In the genomic region with DNA sequence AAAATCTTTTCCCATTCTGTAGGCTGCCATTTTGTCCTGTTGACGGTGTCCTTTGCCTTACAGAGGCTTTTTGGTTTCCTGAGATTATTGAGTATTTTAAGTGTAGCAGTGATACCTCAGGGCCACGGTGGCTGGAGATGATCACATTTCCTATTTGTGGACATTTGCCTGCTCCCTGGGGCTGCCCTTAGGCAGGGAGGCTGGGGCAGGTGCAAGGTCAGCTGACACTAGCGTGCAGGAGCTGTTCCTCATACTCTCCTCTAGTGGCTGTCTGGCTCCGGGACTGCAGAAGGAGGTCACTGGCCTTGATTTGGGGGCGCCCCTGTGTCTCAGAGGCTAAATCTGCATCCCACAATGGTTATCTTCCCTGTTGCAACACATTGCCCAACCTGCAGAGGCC, we compare ENCODE assay signal across 25 mouse cellular contexts. TPM values are rescaled to one million over a fixed set of nuclear protein-coding genes. Genes with fewer than 3 reads are reported as not detected.
DNase-seq lines count a peak whose midpoint lies in the region; ATAC-seq and TF ChIP-seq lines count a peak whose summit lies in the region.
"Had no signal": no experiment of that assay in that cellular context is flagged by ENCODE, and none has a peak within 500 bp of the region (broad histone marks: within the 10 kb centered on the region; RNA-seq: fewer than 3 reads in every experiment).

No protein-coding gene starts in this region.

- H3K79me2 ChIP-seq in C2C12 (ENCODE audit: control insufficient read depth, insufficient read depth), result no peaks in the 10 kb centered on the region

- no peak overlapping the region for H3K4me3 ChIP-seq in hindbrain, embryonic 12.5 days
- H3K4me3 ChIP-seq in hindbrain, postnatal 0 days (ENCODE audit: low read length), result no peak overlapping the region
- H3K4me3 ChIP-seq in C2C12 (ENCODE audit: insufficient read depth, poor library complexity, severe bottlenecking), result no peak overlapping the region
- no peak overlapping the region for H3K4me3 ChIP-seq in midbrain, embryonic 13.5 days (replicated peaks)
- H3K4me3 ChIP-seq: embryonic facial prominence, embryonic 10.5 days; embryonic facial prominence, embryonic 12.5 days; forebrain, embryonic 13.5 days; forebrain, embryonic 15.5 days had no signal

- no peak for ATAC-seq in hindbrain, embryonic 12.5 days (ENCODE audit: low FRiP score)
- no peak for ATAC-seq in hindbrain, postnatal 0 days
- ATAC-seq in midbrain, embryonic 13.5 days, result no peak
- ATAC-seq: activated CD4-positive, CD25-positive, alpha-beta regulatory T cell, adult 4 months; forebrain, embryonic 13.5 days; forebrain, embryonic 15.5 days; forebrain, postnatal 0 days; Patski had no signal

- no peak overlapping the region for H3K4me2 ChIP-seq in hindbrain, embryonic 12.5 days (replicated peaks)
- no peak overlapping the region for H3K4me2 ChIP-seq in hindbrain, postnatal 0 days (ENCODE audit: low read depth, low read length)
- H3K4me2 ChIP-seq in midbrain, embryonic 13.5 days (replicated peaks), result no peak overlapping the region
- H3K4me2 ChIP-seq: embryonic facial prominence, embryonic 12.5 days; forebrain, embryonic 13.5 days; forebrain, embryonic 15.5 days had no signal

- H3K27ac ChIP-seq in hindbrain, embryonic 12.5 days, result no peak overlapping the region
- H3K27ac ChIP-seq in hindbrain, postnatal 0 days, result no peak overlapping the region
- no peak overlapping the region for H3K27ac ChIP-seq in midbrain, embryonic 13.5 days
- H3K27ac ChIP-seq: embryonic facial prominence, embryonic 10.5 days; embryonic facial prominence, embryonic 12.5 days; forebrain, embryonic 13.5 days; forebrain, embryonic 15.5 days had no signal

- no peaks in the 10 kb centered on the region for H3K36me3 ChIP-seq in hindbrain, embryonic 12.5 days
- H3K36me3 ChIP-seq in hindbrain, postnatal 0 days (ENCODE audit: insufficient read depth, low read length), result no peaks in the 10 kb centered on the region
- H3K36me3 ChIP-seq in C2C12 (ENCODE audit: control insufficient read depth, insufficient read depth), result no peaks in the 10 kb centered on the region
- H3K36me3 ChIP-seq in midbrain, embryonic 13.5 days, result no peaks in the 10 kb centered on the region
- H3K36me3 ChIP-seq: embryonic facial prominence, embryonic 10.5 days; embryonic facial prominence, embryonic 12.5 days; forebrain, embryonic 15.5 days; G1E had no signal

- 68% methylated on average over 5 of the region's 5 CpGs for WGBS in hindbrain, embryonic 12.5 days
- WGBS in hindbrain, postnatal 0 days, result 75% methylated on average over 5 of the region's 5 CpGs
- 68% methylated on average over 5 of the region's 5 CpGs for WGBS in midbrain, embryonic 13.5 days

- H3K4me1 ChIP-seq in hindbrain, embryonic 12.5 days, result peaks cover 9% of the 10 kb centered on the region
- H3K4me1 ChIP-seq in hindbrain, postnatal 0 days (ENCODE audit: insufficient read depth, low read length), result no peaks in the 10 kb centered on the region
- H3K4me1 ChIP-seq in midbrain, embryonic 13.5 days (replicated peaks), result peaks cover 13% of the 10 kb centered on the region

- no peaks in the 10 kb centered on the region for H3K9me3 ChIP-seq in hindbrain, embryonic 12.5 days (replicated peaks)
- no peaks in the 10 kb centered on the region for H3K9me3 ChIP-seq in hindbrain, postnatal 0 days (ENCODE audit: low read length)
- no peaks in the 10 kb centered on the region for H3K9me3 ChIP-seq in midbrain, embryonic 13.5 days
- H3K9me3 ChIP-seq: embryonic facial prominence, embryonic 10.5 days; embryonic facial prominence, embryonic 12.5 days; forebrain, embryonic 13.5 days; forebrain, embryonic 15.5 days; G1E had no signal

- no peak for TF ChIP-seq CTCF in hindbrain, postnatal 0 days (IDR thresholded peaks at IDR 0.05; ENCODE audit: low read depth)
- no peak for TF ChIP-seq CTCF in C2C12 (IDR thresholded peaks at IDR 0.05; ENCODE audit: control insufficient read depth, insufficient read depth, insufficient read length)

- H3K27me3 ChIP-seq in hindbrain, embryonic 12.5 days, result peaks cover 5% of the 10 kb centered on the region
- no peaks in the 10 kb centered on the region for H3K27me3 ChIP-seq in hindbrain, postnatal 0 days (ENCODE audit: insufficient read depth, low read length)
- H3K27me3 ChIP-seq in C2C12 (ENCODE audit: control insufficient read depth, insufficient read depth, insufficient read length), result no peaks in the 10 kb centered on the region
- no peaks in the 10 kb centered on the region for H3K27me3 ChIP-seq in midbrain, embryonic 13.5 days
- H3K27me3 ChIP-seq: embryonic facial prominence, embryonic 12.5 days; forebrain, embryonic 13.5 days; forebrain, embryonic 15.5 days; Patski had no signal

- DNase-seq in hindbrain, postnatal 0 days (ENCODE audit: low spot score), result no peak
- no peak for DNase-seq in urinary bladder, adult 2 months (ENCODE audit: low spot score)
- DNase-seq: adrenal gland, adult 8-10 months; adrenal gland, postnatal 14 days; adrenal gland, postnatal 36 days; B cell, adult 2 months; cerebellum, adult 11-12 months; cerebellum, adult 2 months; cerebellum, adult 9-10 months; cerebellum, postnatal 10 days; cerebellum, postnatal 25 days; forebrain, postnatal 0 days had no signal

- H3K9ac ChIP-seq in hindbrain, embryonic 12.5 days, result 0 out of 2 replicates have a peak overlapping the region, but pooled peaks have one; percentile 1
- no peak overlapping the region for H3K9ac ChIP-seq in hindbrain, postnatal 0 days (replicated peaks; ENCODE audit: low read length)
- no peak overlapping the region for H3K9ac ChIP-seq in midbrain, embryonic 13.5 days (replicated peaks)
- H3K9ac ChIP-seq: embryonic facial prominence, embryonic 12.5 days; forebrain, embryonic 13.5 days; forebrain, embryonic 15.5 days; forebrain, postnatal 0 days had no signal

- no peaks in the 10 kb centered on the region for H3K79me3 ChIP-seq in C2C12 (ENCODE audit: low read depth)

- no peak overlapping the region for H3ac ChIP-seq in C2C12 (ENCODE audit: control insufficient read depth, insufficient read length, low read depth)

TF ChIP-seq in C2C12, 6 proteins besides CTCF, POLR2A, EP300 and RAD21:
- TF ChIP-seq CEBPB (IDR thresholded peaks at IDR 0.05; ENCODE audit: low read depth), result peak; percentile 7
- no peak for TF ChIP-seq MYOG (IDR thresholded peaks at IDR 0.05; ENCODE audit: control insufficient read depth, extremely low read depth, insufficient read length)
TF ChIP-seq in C2C12: peak in this region for 1.

RNA-seq across cellular contexts. Expression of a gene that starts 14.9 kb away (rescaled TPM):
- 38.3 and 42.2 TPM in 2 replicates for polyA plus RNA-seq in hindbrain, embryonic 12.5 days (2016; fragmentation: Nextera tagmentation; extraction: Ambion mirVana)
- 78.0 and 79.0 TPM in 2 replicates for total RNA-seq in hindbrain, postnatal 0 days (2014; rRNA removed)
- polyA plus RNA-seq in hindbrain, postnatal 0 days (2015; fragmentation: Nextera tagmentation; extraction: Ambion mirVana), result 75.0 and 79.6 TPM in 2 replicates
- 1.1 TPM for polyA plus RNA-seq in C2C12 (2012; fragmentation: generic; extraction: Trizol)
- polyA plus RNA-seq in urinary bladder, adult 2 months (2012; rRNA removed), result 33.0 and 37.7 TPM in 2 replicates
- polyA plus RNA-seq in midbrain, embryonic 13.5 days (2015; fragmentation: Nextera tagmentation; extraction: Ambion mirVana), result 70.4 and 73.6 TPM in 2 replicates

RNA-seq across cellular contexts. Expression of a gene that starts 21.6 kb away (rescaled TPM):
- polyA plus RNA-seq in hindbrain, embryonic 12.5 days (2016; fragmentation: Nextera tagmentation; extraction: Ambion mirVana), result 0.23 and 0.56 TPM in 2 replicates
- total RNA-seq in hindbrain, postnatal 0 days (2014; rRNA removed), result 3.8 and 4.8 TPM in 2 replicates
- not detected in 2 replicates for polyA plus RNA-seq in hindbrain, postnatal 0 days (2015; fragmentation: Nextera tagmentation; extraction: Ambion mirVana)
- polyA plus RNA-seq in C2C12 (2012; fragmentation: generic; extraction: Trizol), result 0.15 TPM
- 1.5 and 2.2 TPM in 2 replicates for polyA plus RNA-seq in urinary bladder, adult 2 months (2012; rRNA removed)
- polyA plus RNA-seq in midbrain, embryonic 13.5 days (2015; fragmentation: Nextera tagmentation; extraction: Ambion mirVana), result 0.26 and 0.27 TPM in 2 replicates
- polyA plus RNA-seq: embryonic facial prominence, embryonic 10.5 days; embryonic facial prominence, embryonic 14.5 days; forebrain, embryonic 11.5 days; forebrain, postnatal 0 days had no signal

RNA-seq across cellular contexts. Expression of a gene that starts 34.9 kb away (rescaled TPM):
- 3,169 and 3,299 TPM in 2 replicates for polyA plus RNA-seq in hindbrain, embryonic 12.5 days (2016; fragmentation: Nextera tagmentation; extraction: Ambion mirVana)
- 1,468 and 1,477 TPM in 2 replicates for total RNA-seq in hindbrain, postnatal 0 days (2014; rRNA removed)
- 3,076 and 3,214 TPM in 2 replicates for polyA plus RNA-seq in hindbrain, postnatal 0 days (2015; fragmentation: Nextera tagmentation; extraction: Ambion mirVana)
- polyA plus RNA-seq in C2C12 (2012; fragmentation: generic; extraction: Trizol), result 2,315 TPM
- 669 and 714 TPM in 2 replicates for polyA plus RNA-seq in urinary bladder, adult 2 months (2012; rRNA removed)
- 3,599 and 3,660 TPM in 2 replicates for polyA plus RNA-seq in midbrain, embryonic 13.5 days (2015; fragmentation: Nextera tagmentation; extraction: Ambion mirVana)

RNA-seq across cellular contexts. Expression of a gene that starts 35.2 kb away (rescaled TPM):
- 0.18 and 0.19 TPM in 2 replicates for polyA plus RNA-seq in hindbrain, embryonic 12.5 days (2016; fragmentation: Nextera tagmentation; extraction: Ambion mirVana)
- not detected in 2 replicates for total RNA-seq in hindbrain, postnatal 0 days (2014; rRNA removed)
- polyA plus RNA-seq in hindbrain, postnatal 0 days (2015; fragmentation: Nextera tagmentation; extraction: Ambion mirVana), result 0.25 TPM in 1 of 2 replicates, not detected in the other
- polyA plus RNA-seq in C2C12 (2012; fragmentation: generic; extraction: Trizol), result not detected
- 4.7 and 5.1 TPM in 2 replicates for polyA plus RNA-seq in urinary bladder, adult 2 months (2012; rRNA removed)
- polyA plus RNA-seq in midbrain, embryonic 13.5 days (2015; fragmentation: Nextera tagmentation; extraction: Ambion mirVana), result 0.14 TPM in 1 of 2 replicates, not detected in the other
- total RNA-seq: adrenal gland, adult 18-20 months; adrenal gland, adult 8-10 months; adrenal gland, postnatal 14 days; adrenal gland, postnatal 36 days; forebrain, postnatal 0 days had no signal
- polyA plus RNA-seq: activated CD4-positive, CD25-positive, alpha-beta regulatory T cell, adult 4 months; cerebellum, adult 2 months; forebrain, embryonic 15.5 days; G1E had no signal

RNA-seq across cellular contexts. Expression of a gene that starts 37.0 kb away (rescaled TPM):
- polyA plus RNA-seq in hindbrain, embryonic 12.5 days (2016; fragmentation: Nextera tagmentation; extraction: Ambion mirVana), result 43.3 and 45.4 TPM in 2 replicates
- 56.8 and 58.8 TPM in 2 replicates for total RNA-seq in hindbrain, postnatal 0 days (2014; rRNA removed)
- 27.4 and 27.7 TPM in 2 replicates for polyA plus RNA-seq in hindbrain, postnatal 0 days (2015; fragmentation: Nextera tagmentation; extraction: Ambion mirVana)
- polyA plus RNA-seq in C2C12 (2012; fragmentation: generic; extraction: Trizol), result 50.3 TPM
- 23.3 and 32.8 TPM in 2 replicates for polyA plus RNA-seq in urinary bladder, adult 2 months (2012; rRNA removed)
- polyA plus RNA-seq in midbrain, embryonic 13.5 days (2015; fragmentation: Nextera tagmentation; extraction: Ambion mirVana), result 52.1 and 53.2 TPM in 2 replicates

Comparison
In these comparisons a context has a peak if more than half of its experiments do, and no peak if none do; other contexts are left out.
1. RNA of a gene that starts 14.9 kb away (polyA plus RNA-seq): 75.0 to 79.6 TPM in hindbrain, postnatal 0 days, 70.4 to 73.6 TPM in midbrain, embryonic 13.5 days, 38.3 to 42.2 TPM in hindbrain, embryonic 12.5 days and 33.0 to 37.7 TPM in urinary bladder, adult 2 months; 1.1 TPM in C2C12 (single experiment); every median in the first group is over 10 times any median in the second.